Mouse (Mus musculus): ENCODE data around the gene Rpe65. TPM values are rescaled to one million over a fixed set of nuclear protein-coding genes. Genes with fewer than 3 reads are reported as not detected.

Rpe65 gene
- polyA plus RNA-seq (2015; fragmentation: Nextera tagmentation; extraction: Ambion mirVana): not detected in 2 replicates

- H3K4me3 ChIP-seq (ENCODE audit: low read depth, low read length): no peak within 1 kb of the TSS
- H3K4me1 ChIP-seq (ENCODE audit: insufficient read depth): no peaks in the 10 kb centered on the region
- ATAC-seq (no peak), DNase-seq (no peak)
- no peaks in the 10 kb centered on the region for H3K27me3 ChIP-seq (ENCODE audit: insufficient read depth, low read length)
- 82% methylated on average over 1 of the region's 1 CpGs for WGBS (ENCODE audit: insufficient replicate concordance)
- H3K36me3 ChIP-seq (replicated peaks; ENCODE audit: insufficient read depth, low read length): no peaks in the 10 kb centered on the region
- H3K9ac ChIP-seq (replicated peaks): no peak within 1 kb of the TSS
- H3K9me3 ChIP-seq (ENCODE audit: low read length): no peaks in the 10 kb centered on the region
- H3K27ac ChIP-seq (ENCODE audit: low read depth): no peak within 1 kb of the TSS
- no peak within 1 kb of the TSS for H3K4me2 ChIP-seq (ENCODE audit: low read depth, low read length)
- TF ChIP-seq EP300 (IDR thresholded peaks at IDR 0.05; ENCODE audit: low read depth) (no peak), CTCF (IDR thresholded peaks at IDR 0.05; ENCODE audit: low read depth) (no peak)
Observed at GRCm38 (mm10) chr3:159598875-159599274, at the start of gene Rpe65. TSS of gene Rpe65 (plus strand) at chr3:159599175.

DNA sequence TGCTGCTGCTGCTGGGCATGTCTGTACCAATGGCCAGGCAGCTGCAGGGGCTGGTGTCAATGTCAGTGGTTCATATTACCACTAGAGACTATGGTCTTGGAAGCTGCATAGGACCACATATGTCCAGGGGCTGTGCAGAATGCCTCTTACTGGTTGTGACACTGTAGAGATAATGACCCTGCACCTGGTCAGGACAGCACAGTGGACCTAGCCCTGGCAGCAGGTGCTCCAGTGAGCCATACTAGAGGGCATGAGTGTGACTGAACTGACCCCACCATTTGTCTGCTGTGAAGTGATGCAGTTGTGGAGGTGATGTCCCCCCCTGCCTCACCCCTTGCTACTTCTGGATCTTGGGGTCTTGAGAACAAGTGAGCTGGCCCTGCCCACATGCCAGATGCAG is 48.8 kb upstream of the Rpe65 start:
- Histone ChIP-seq H3K27ac (ENCODE audit: low read depth) (no peak overlapping the region), H3K9me3 (ENCODE audit: low read length) (no peaks in the 10 kb centered on the region), H3K27me3 (ENCODE audit: insufficient read depth, low read length) (no peaks in the 10 kb centered on the region), H3K4me3 (ENCODE audit: low read depth, low read length) (no peak overlapping the region), H3K9ac (replicated peaks) (no peak overlapping the region), H3K36me3 (replicated peaks; ENCODE audit: insufficient read depth, low read length) (no peaks in the 10 kb centered on the region), H3K4me2 (ENCODE audit: low read depth, low read length) (no peak overlapping the region), H3K4me1 (ENCODE audit: insufficient read depth) (no peaks in the 10 kb centered on the region)
- no peak for DNase-seq
- ATAC-seq: no peak
- TF ChIP-seq CTCF (IDR thresholded peaks at IDR 0.05; ENCODE audit: low read depth): no peak
- no peak for TF ChIP-seq EP300 (IDR thresholded peaks at IDR 0.05; ENCODE audit: low read depth)

DNA sequence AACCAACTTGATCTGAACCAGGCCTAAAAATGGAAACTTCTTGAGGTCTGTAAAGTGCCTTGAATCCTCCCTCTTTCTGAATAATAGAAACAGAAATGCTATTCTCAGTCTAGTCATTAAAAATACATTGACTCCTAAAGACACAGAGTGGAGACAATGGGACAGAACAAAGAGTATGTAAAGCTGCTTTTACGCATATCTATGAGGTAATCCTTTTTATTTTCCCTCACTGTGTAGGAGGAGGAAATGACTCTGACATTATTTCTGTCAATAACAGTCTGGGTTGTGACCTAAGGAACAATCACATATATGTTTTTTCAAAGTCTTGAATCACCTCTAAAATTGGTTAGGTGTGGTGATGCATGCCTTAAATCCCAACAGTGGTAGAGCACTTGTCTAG is 16.0 kb downstream of the Rpe65 start:
- Histone ChIP-seq H3K4me1 (ENCODE audit: insufficient read depth) (no peaks in the 10 kb centered on the region), H3K36me3 (replicated peaks; ENCODE audit: insufficient read depth, low read length) (no peaks in the 10 kb centered on the region), H3K27ac (ENCODE audit: low read depth) (no peak overlapping the region), H3K9ac (replicated peaks) (no peak overlapping the region), H3K4me3 (ENCODE audit: low read depth, low read length) (no peak overlapping the region), H3K9me3 (ENCODE audit: low read length) (no peaks in the 10 kb centered on the region), H3K4me2 (ENCODE audit: low read depth, low read length) (no peak overlapping the region), H3K27me3 (ENCODE audit: insufficient read depth, low read length) (no peaks in the 10 kb centered on the region)
- 63% methylated on average over 1 of the region's 1 CpGs for WGBS (ENCODE audit: insufficient replicate concordance)
- TF ChIP-seq CTCF (IDR thresholded peaks at IDR 0.05; ENCODE audit: low read depth) (no peak), EP300 (IDR thresholded peaks at IDR 0.05; ENCODE audit: low read depth) (no peak)
- DNase-seq (no peak), ATAC-seq (no peak)

- Histone ChIP-seq H3K4me2 (ENCODE audit: low read depth, low read length) (no peak overlapping the region), H3K9ac (replicated peaks) (no peak overlapping the region), H3K9me3 (ENCODE audit: low read length) (no peaks in the 10 kb centered on the region), H3K4me3 (ENCODE audit: low read depth, low read length) (no peak overlapping the region), H3K4me1 (ENCODE audit: insufficient read depth) (no peaks in the 10 kb centered on the region), H3K27ac (ENCODE audit: low read depth) (no peak overlapping the region), H3K27me3 (ENCODE audit: insufficient read depth, low read length) (no peaks in the 10 kb centered on the region), H3K36me3 (replicated peaks; ENCODE audit: insufficient read depth, low read length) (no peaks in the 10 kb centered on the region)
- ATAC-seq (no peak), DNase-seq (no peak)
- TF ChIP-seq CTCF (IDR thresholded peaks at IDR 0.05; ENCODE audit: low read depth) (no peak), EP300 (IDR thresholded peaks at IDR 0.05; ENCODE audit: low read depth) (no peak)
- WGBS (ENCODE audit: insufficient replicate concordance): 48% methylated on average over 1 of the region's 1 CpGs
Observed at GRCm38 (mm10) chr3:159621026-159621425, 22.1 kb downstream of the Rpe65 start.

- no peak for TF ChIP-seq CTCF (IDR thresholded peaks at IDR 0.05; ENCODE audit: low read depth)
- no peak for TF ChIP-seq EP300 (IDR thresholded peaks at IDR 0.05; ENCODE audit: low read depth)
- H3K4me2 ChIP-seq (ENCODE audit: low read depth, low read length): no peak overlapping the region
- WGBS (ENCODE audit: insufficient replicate concordance): 71% methylated on average over 1 of the region's 1 CpGs
- ATAC-seq (no peak), DNase-seq (no peak)
- no peaks in the 10 kb centered on the region for H3K4me1 ChIP-seq (ENCODE audit: insufficient read depth)
- no peaks in the 10 kb centered on the region for H3K27me3 ChIP-seq (ENCODE audit: insufficient read depth, low read length)
- no peaks in the 10 kb centered on the region for H3K9me3 ChIP-seq (ENCODE audit: low read length)
- H3K27ac ChIP-seq (ENCODE audit: low read depth): no peak overlapping the region
- H3K36me3 ChIP-seq (replicated peaks; ENCODE audit: insufficient read depth, low read length): no peaks in the 10 kb centered on the region
- no peak overlapping the region for H3K9ac ChIP-seq (replicated peaks)
- H3K4me3 ChIP-seq (ENCODE audit: low read depth, low read length): no peak overlapping the region
Observed at GRCm38 (mm10) chr3:159624010-159624409, 25.0 kb downstream of the Rpe65 start.

- Histone ChIP-seq H3K4me3 (ENCODE audit: low read depth, low read length) (no peak overlapping the region), H3K36me3 (replicated peaks; ENCODE audit: insufficient read depth, low read length) (no peaks in the 10 kb centered on the region), H3K4me2 (ENCODE audit: low read depth, low read length) (no peak overlapping the region), H3K27me3 (ENCODE audit: insufficient read depth, low read length) (no peaks in the 10 kb centered on the region), H3K9me3 (ENCODE audit: low read length) (no peaks in the 10 kb centered on the region), H3K9ac (replicated peaks) (no peak overlapping the region), H3K27ac (ENCODE audit: low read depth) (no peak overlapping the region), H3K4me1 (ENCODE audit: insufficient read depth) (no peaks in the 10 kb centered on the region)
- TF ChIP-seq EP300 (IDR thresholded peaks at IDR 0.05; ENCODE audit: low read depth) (no peak), CTCF (IDR thresholded peaks at IDR 0.05; ENCODE audit: low read depth) (no peak)
- WGBS (ENCODE audit: insufficient replicate concordance): 61% methylated on average over 1 of the region's 1 CpGs
- ATAC-seq (no peak), DNase-seq (no peak)
Observed at GRCm38 (mm10) chr3:159660741-159661140, 61.8 kb downstream of the Rpe65 start.

DNA sequence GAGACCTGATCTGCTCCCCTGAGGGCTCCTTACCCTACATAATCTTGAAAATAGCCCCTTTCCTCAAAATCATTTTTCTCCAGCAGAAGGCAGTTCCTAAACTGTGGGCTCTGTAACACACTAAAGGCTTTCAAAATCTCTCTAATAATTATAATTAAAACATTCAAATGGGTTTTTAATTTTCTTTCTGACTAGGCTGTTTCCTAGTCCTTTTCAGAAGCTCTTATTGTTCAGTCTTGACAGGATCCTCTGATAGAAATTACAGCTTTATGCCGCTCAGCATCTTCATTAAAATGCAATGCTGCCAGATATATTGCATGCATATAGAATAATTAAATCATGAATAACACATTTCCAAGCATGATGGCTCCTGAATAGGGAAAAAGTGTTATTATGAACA is 64.4 kb downstream of the Rpe65 start:
- no peak for TF ChIP-seq EP300 (IDR thresholded peaks at IDR 0.05; ENCODE audit: low read depth)
- no peak for TF ChIP-seq CTCF (IDR thresholded peaks at IDR 0.05; ENCODE audit: low read depth)
- ATAC-seq: no peak
- WGBS (ENCODE audit: insufficient replicate concordance): 85% methylated on average over 1 of the region's 1 CpGs

More for the DNA sequence above, 64.4 kb downstream of the Rpe65 start:
- Histone ChIP-seq H3K4me2 (ENCODE audit: low read depth, low read length) (no peak overlapping the region), H3K27ac (ENCODE audit: low read depth) (no peak overlapping the region), H3K4me3 (ENCODE audit: low read depth, low read length) (no peak overlapping the region), H3K9me3 (ENCODE audit: low read length) (no peaks in the 10 kb centered on the region), H3K4me1 (ENCODE audit: insufficient read depth) (no peaks in the 10 kb centered on the region), H3K36me3 (replicated peaks; ENCODE audit: insufficient read depth, low read length) (no peaks in the 10 kb centered on the region), H3K27me3 (ENCODE audit: insufficient read depth, low read length) (no peaks in the 10 kb centered on the region), H3K9ac (replicated peaks) (no peak overlapping the region)
- no peak for DNase-seq

Other genes with a start within 250 kb of the Rpe65 start
- gene Depdc1a, start 103.7 kb upstream of the Rpe65 start, polyA plus RNA-seq (2015; fragmentation: Nextera tagmentation; extraction: Ambion mirVana): 8.4 and 9.8 TPM in 2 replicates
- gene Wls, start 240.5 kb downstream of the Rpe65 start, polyA plus RNA-seq (2015; fragmentation: Nextera tagmentation; extraction: Ambion mirVana): 8.1 TPM in 2 replicates